Mouse (Mus musculus) c-Kit-negative CD71-positive TER-119-positive erythroid progenitor cells, embryonic 14.5 days (primary cell): Measurements from ENCODE around the gene Vmn1r122.
"Not testable (repeated sequence)": the region's sequence is repeated elsewhere in the genome, so short reads cannot be mapped to it uniquely, and the experiment has no call there.

Source experiments
- DNase-seq: peaks from one replicate; pipeline ENCODE4 v3.0.0-alpha.2; 2013; ENCODE audit warnings: low read depth, low spot score

Vmn1r122 gene

GRCm38 (mm10) chr7:21134028-21134427 lies at the start of gene Vmn1r122:
Vmn1r122 (minus strand) TSS chr7:21134128.
- not testable (repeated sequence) for DNase-seq

- not testable (repeated sequence) for DNase-seq
Measured at GRCm38 (mm10) chr7:21161885-21162284, 28.0 kb upstream of the Vmn1r122 start, which contains the start of gene Vmn1r123. Vmn1r123 (plus strand) TSS chr7:21162185.

- not testable (repeated sequence) for DNase-seq
Measured at GRCm38 (mm10) chr7:21098413-21098812, 35.5 kb downstream of the Vmn1r122 start, which contains the start of gene Vmn1r121. Vmn1r121 (minus strand) TSS chr7:21098513.
